Mouse (Mus musculus) central nervous system, embryonic 11.5 days (tissue): ENCODE results near the gene Mrpl20. TPM values are rescaled to one million over a fixed set of nuclear protein-coding genes. Genes with fewer than 3 reads are reported as not detected.

Experiments used
- polyA plus RNA-seq: library from polyadenylated mRNA; depleted of rRNA; stranded (reverse); fragments of >200 nt; gene quantifications from 2 replicates; pipeline ENCODE4 v1.2.3, GENCODE M21; 2012; rRNA removed

The Mrpl20 gene
- 69.9 and 120 TPM in 2 replicates for polyA plus RNA-seq

GRCm38 (mm10) chr4:155802741-155803339, at the start of gene Mrpl20:
TSS of gene Mrpl20 (plus strand) at chr4:155802878.

GRCm38 (mm10) chr4:155760613-155761355, 41.9 kb upstream of the Mrpl20 start, which contains the start of gene Atad3a:
TSS of gene Atad3a (minus strand) at chr4:155761093.

DNA sequence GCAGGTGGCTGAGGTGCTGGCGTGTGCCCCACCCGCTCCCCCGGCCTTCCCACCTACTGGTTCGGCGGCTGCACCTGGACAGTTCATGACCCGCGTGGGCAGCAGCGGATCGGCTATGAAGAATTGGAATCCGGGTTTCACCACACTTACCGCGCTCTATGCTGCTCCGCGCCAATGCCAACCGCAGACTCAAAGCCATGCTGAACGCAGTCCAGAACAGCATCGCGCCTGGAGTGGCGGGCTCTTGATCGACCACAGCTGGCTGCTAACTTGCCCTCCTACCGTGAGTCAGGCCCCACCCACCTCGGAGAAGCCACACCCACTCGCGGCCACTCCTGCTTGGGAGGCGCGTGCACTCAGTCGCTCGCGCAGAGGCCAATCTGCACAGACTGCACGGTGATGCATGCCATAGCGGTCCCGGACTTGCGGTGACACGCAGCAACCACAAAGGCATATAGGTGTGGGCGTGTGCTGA, 28.4 kb upstream of the Mrpl20 start, which contains the start of gene Vwa1:
TSS of gene Vwa1 (minus strand) at position 419 of the 475 bp plus-strand sequence.

GRCm38 (mm10) chr4:155785819-155786218, 16.9 kb upstream of the Mrpl20 start, which contains the start of gene Tmem88b:
TSS of gene Tmem88b (minus strand) at chr4:155785874.

GRCm38 (mm10) chr4:155790021-155790489, 12.6 kb upstream of the Mrpl20 start, which contains the start of gene Ankrd65:
TSS of gene Ankrd65 (plus strand) at chr4:155790439.

GRCm38 (mm10) chr4:155811929-155812664, 9.4 kb downstream of the Mrpl20 start, which contains the start of gene Ccnl2:
TSS of gene Ccnl2 (plus strand) at chr4:155812489.

GRCm38 (mm10) chr4:155831205-155831766, 28.6 kb downstream of the Mrpl20 start, which contains the start of gene Aurkaip1:
TSS of gene Aurkaip1 (plus strand) at chr4:155831272.

DNA sequence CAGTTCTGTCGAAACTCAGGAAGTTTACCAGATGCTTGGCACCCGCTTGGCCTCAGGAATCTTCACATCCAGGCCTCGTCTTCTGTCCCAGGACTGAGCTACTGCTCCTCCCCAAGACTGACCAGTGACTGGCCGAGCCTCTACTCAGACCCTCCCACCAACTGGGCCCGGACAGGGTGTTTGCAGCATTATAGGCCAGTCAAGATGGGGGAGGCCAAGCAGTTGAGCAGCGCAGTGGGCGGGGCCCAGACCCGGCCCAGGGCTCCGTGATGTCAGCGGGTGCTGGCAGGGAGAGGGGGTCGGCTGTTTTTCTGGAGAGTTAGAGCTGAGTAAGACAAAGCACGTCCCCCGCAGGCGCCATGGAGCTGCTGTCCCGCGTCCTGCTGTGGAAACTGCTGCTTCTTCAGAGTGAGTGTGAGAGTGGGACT, 36.8 kb downstream of the Mrpl20 start, which contains the start of gene Mxra8:
TSS of gene Mxra8 (plus strand) at position 198 of the 428 bp plus-strand sequence.

GRCm38 (mm10) chr4:155846871-155847578, 44.3 kb downstream of the Mrpl20 start, which contains the start of gene Dvl1:
TSS of gene Dvl1 (plus strand) at chr4:155847402.

Other genes starting within 250 kb of the Mrpl20 start
- 64.9 and 76.5 TPM in 2 replicates for gene Nadk, start 240.5 kb upstream of the Mrpl20 start, polyA plus RNA-seq
- 13.2 and 19.4 TPM in 2 replicates for gene Slc35e2, start 201.5 kb upstream of the Mrpl20 start, polyA plus RNA-seq
- gene Cdk11b, start 178.0 kb upstream of the Mrpl20 start, polyA plus RNA-seq = 71.0 and 114 TPM in 2 replicates
- gene Gm10563, start 157.5 kb upstream of the Mrpl20 start, polyA plus RNA-seq = not detected in 2 replicates
- gene Mmp23, start 149.5 kb upstream of the Mrpl20 start, polyA plus RNA-seq = 7.0 and 14.2 TPM in 2 replicates
- 42.1 and 53.8 TPM in 2 replicates for gene Mib2, start 133.7 kb upstream of the Mrpl20 start, polyA plus RNA-seq
- gene Fndc10, start 108.5 kb upstream of the Mrpl20 start, polyA plus RNA-seq = 8.0 and 11.4 TPM in 2 replicates
- gene Ssu72, start 98.1 kb upstream of the Mrpl20 start, polyA plus RNA-seq = 96.3 and 117 TPM in 2 replicates
- 3.4 and 3.6 TPM in 2 replicates for gene Tmem240, start 68.1 kb upstream of the Mrpl20 start, polyA plus RNA-seq
- gene Atad3a, start 41.8 kb upstream of the Mrpl20 start, polyA plus RNA-seq = 89.8 and 102 TPM in 2 replicates
- gene Vwa1, start 28.2 kb upstream of the Mrpl20 start, polyA plus RNA-seq = 6.9 and 7.5 TPM in 2 replicates
- gene Tmem88b, start 17.0 kb upstream of the Mrpl20 start, polyA plus RNA-seq = 0.50 and 0.83 TPM in 2 replicates
- not detected in 2 replicates for gene Ankrd65, start 12.4 kb upstream of the Mrpl20 start, polyA plus RNA-seq
- gene Ccnl2, start 9.6 kb downstream of the Mrpl20 start, polyA plus RNA-seq = 225 and 230 TPM in 2 replicates
- 126 and 135 TPM in 2 replicates for gene Aurkaip1, start 28.4 kb downstream of the Mrpl20 start, polyA plus RNA-seq
- gene Mxra8, start 36.8 kb downstream of the Mrpl20 start, polyA plus RNA-seq = 53.6 and 63.9 TPM in 2 replicates
- gene Dvl1, start 44.5 kb downstream of the Mrpl20 start, polyA plus RNA-seq = 61.8 and 67.7 TPM in 2 replicates
- gene Tas1r3, start 60.5 kb downstream of the Mrpl20 start, polyA plus RNA-seq = 0.34 and 0.48 TPM in 2 replicates
- 8.5 and 16.8 TPM in 2 replicates for gene Cptp, start 66.6 kb downstream of the Mrpl20 start, polyA plus RNA-seq
- gene Ints11, start 66.7 kb downstream of the Mrpl20 start, polyA plus RNA-seq = 60.0 and 67.2 TPM in 2 replicates
- gene Pusl1, start 88.9 kb downstream of the Mrpl20 start, polyA plus RNA-seq = 58.7 and 62.5 TPM in 2 replicates
- 44.4 and 50.6 TPM in 2 replicates for gene Acap3, start 88.9 kb downstream of the Mrpl20 start, polyA plus RNA-seq
- gene Ube2j2, start 141.0 kb downstream of the Mrpl20 start, polyA plus RNA-seq = 112 and 120 TPM in 2 replicates
- gene C1qtnf12, start 159.4 kb downstream of the Mrpl20 start, polyA plus RNA-seq = 14.8 and 17.7 TPM in 2 replicates
- gene B3galt6, start 189.8 kb downstream of the Mrpl20 start, polyA plus RNA-seq = 8.5 and 10.3 TPM in 2 replicates
- gene Sdf4, start 190.0 kb downstream of the Mrpl20 start, polyA plus RNA-seq = 76.6 and 90.7 TPM in 2 replicates
- 4.2 and 4.4 TPM in 2 replicates for gene Tnfrsf4, start 211.0 kb downstream of the Mrpl20 start, polyA plus RNA-seq
- gene Tnfrsf18, start 223.3 kb downstream of the Mrpl20 start, polyA plus RNA-seq = 0.06 and 0.16 TPM in 2 replicates